Mouse (Mus musculus) neural tube, embryonic 14.5 days (tissue): Measurements from ENCODE around the gene Pla1a. TPM values are rescaled to one million over a fixed set of nuclear protein-coding genes. Genes with fewer than 3 reads are reported as not detected.

ENCODE experiments used
- ATAC-seq: fragments of 200-750 bp; cut with Nextera tagmentation; 2 replicates; pipeline ENCODE4 v1.8.0; 2017; ENCODE audit warnings: low read depth, mild to moderate bottlenecking, moderate TSS enrichment, moderate library complexity
- H3K27ac ChIP-seq: fragments of 300-500 bp; sonication (generic); 2 replicates; pipeline ENCODE4 v1.5.1; 2014; ENCODE audit warnings: low read depth, mild to moderate bottlenecking, control low read depth, low read length, moderate library complexity, mixed read lengths
- H3K27me3 ChIP-seq: fragments of 300-500 bp; sonication (generic); 2 replicates; pipeline ENCODE4 v1.6.1; 2014; ENCODE audit warnings: low read length; ENCODE audit not compliant: control insufficient read depth, insufficient read depth
- H3K36me3 ChIP-seq: fragments of 300-500 bp; sonication (generic); 2 replicates; pipeline ENCODE4 v1.6.1; 2014; ENCODE audit warnings: low read length, mixed read lengths; ENCODE audit not compliant: control insufficient read depth, insufficient read depth
- H3K4me1 ChIP-seq: fragments of 300-500 bp; sonication (generic); 2 replicates; pipeline ENCODE4 v1.6.1; 2014; ENCODE audit warnings: low read length; ENCODE audit not compliant: control insufficient read depth, insufficient read depth
- H3K4me2 ChIP-seq: fragments of 300-500 bp; sonication (generic); 2 replicates; pipeline ENCODE4 v1.6.1; 2014; ENCODE audit warnings: mild to moderate bottlenecking, low read depth, low read length, control low read depth
- H3K4me3 ChIP-seq: fragments of 300-500 bp; sonication (generic); 2 replicates; pipeline ENCODE4 v1.5.1; 2014; ENCODE audit warnings: low read depth, low read length, control low read depth, mixed read lengths
- H3K9ac ChIP-seq: fragments of 300-500 bp; sonication (generic); replicated peaks from 2 replicates; pipeline ENCODE4 v1.6.1; 2014; ENCODE audit warnings: low read depth, mild to moderate bottlenecking, control low read depth, low read length, mixed read lengths
- H3K9me3 ChIP-seq: fragments of 300-500 bp; sonication (generic); 2 replicates; pipeline ENCODE4 v1.6.1; 2016; ENCODE audit warnings: low read length; ENCODE audit not compliant: control insufficient read depth
- WGBS: fragments of 180-500 bp; shearing (Covaris S2); extraction: QIAGEN DNeasy Blood & Tissue Kit; methylation state at CpG from one replicate; pipeline ENCODE4 v1.1.7; 2014; 5-methylcytosine and 5-hydroxymethylcytosine counted together
- polyA plus RNA-seq: library from polyadenylated mRNA; unstranded; fragments of >200 nt; fragmentation: Nextera tagmentation; extraction: Ambion mirVana; gene quantifications from 2 replicates; pipeline ENCODE4 v1.2.1, GENCODE M21; 2014

Gene Pla1a
- polyA plus RNA-seq, 1 experiment from 2014 or later = 0.47 TPM

- Histone ChIP-seq H3K4me1 (no peaks in the 10 kb centered on the region), H3K9me3 (no peaks in the 10 kb centered on the region), H3K4me3 (no peak overlapping the region), H3K27ac (no peak overlapping the region), H3K27me3 (no peaks in the 10 kb centered on the region), H3K4me2 (no peak overlapping the region), H3K9ac (no peak overlapping the region), H3K36me3 (no peaks in the 10 kb centered on the region)
- 94% methylated on average over 5 of the region's 5 CpGs for WGBS
- ATAC-seq = no peak
Measured at GRCm38 (mm10) chr16:38472507-38472873, 39.5 kb upstream of the Pla1a start.

GRCm38 (mm10) chr16:38471697-38472506, 39.0 kb upstream of the Pla1a start:
- no peak for ATAC-seq
- 69% methylated on average over 11 of the region's 11 CpGs for WGBS
- no peaks in the 10 kb centered on the region for H3K9me3 ChIP-seq

GRCm38 (mm10) chr16:38469437-38469836, 36.5 kb upstream of the Pla1a start:
- no peak for ATAC-seq
- H3K4me2 ChIP-seq = no peak overlapping the region

More at GRCm38 (mm10) chr16:38471697-38472506, 39.0 kb upstream of the Pla1a start:
- Histone ChIP-seq H3K27ac (no peak overlapping the region), H3K9ac (no peak overlapping the region), H3K4me2 (no peak overlapping the region), H3K27me3 (no peaks in the 10 kb centered on the region), H3K4me3 (no peak overlapping the region), H3K4me1 (no peaks in the 10 kb centered on the region), H3K36me3 (no peaks in the 10 kb centered on the region)

GRCm38 (mm10) chr16:38468706-38469018, 35.7 kb upstream of the Pla1a start:
- Histone ChIP-seq H3K4me3 (no peak overlapping the region), H3K27ac (no peak overlapping the region), H3K4me1 (no peaks in the 10 kb centered on the region), H3K27me3 (no peaks in the 10 kb centered on the region), H3K9me3 (no peaks in the 10 kb centered on the region), H3K9ac (no peak overlapping the region), H3K4me2 (no peak overlapping the region), H3K36me3 (no peaks in the 10 kb centered on the region)
- ATAC-seq = no peak
- WGBS = 51% methylated on average over 3 of the region's 3 CpGs

More at GRCm38 (mm10) chr16:38469437-38469836, 36.5 kb upstream of the Pla1a start:
- H3K4me3 ChIP-seq = no peak overlapping the region
- no peaks in the 10 kb centered on the region for H3K36me3 ChIP-seq
- no peaks in the 10 kb centered on the region for H3K4me1 ChIP-seq
- WGBS = 77% methylated on average over 8 of the region's 8 CpGs
- no peaks in the 10 kb centered on the region for H3K9me3 ChIP-seq
- no peak overlapping the region for H3K9ac ChIP-seq
- H3K27me3 ChIP-seq = no peaks in the 10 kb centered on the region
- H3K27ac ChIP-seq = no peak overlapping the region

GRCm38 (mm10) chr16:38467917-38468705, 35.2 kb upstream of the Pla1a start:
- Histone ChIP-seq H3K27ac (no peak overlapping the region), H3K4me1 (no peaks in the 10 kb centered on the region), H3K9me3 (no peaks in the 10 kb centered on the region), H3K9ac (no peak overlapping the region), H3K4me2 (no peak overlapping the region), H3K4me3 (no peak overlapping the region), H3K36me3 (no peaks in the 10 kb centered on the region), H3K27me3 (no peaks in the 10 kb centered on the region)
- ATAC-seq = no peak
- WGBS = 81% methylated on average over 8 of the region's 8 CpGs

GRCm38 (mm10) chr16:38467091-38467916, 34.4 kb upstream of the Pla1a start:
- Histone ChIP-seq H3K27ac (no peak overlapping the region), H3K4me3 (no peak overlapping the region), H3K27me3 (no peaks in the 10 kb centered on the region), H3K4me1 (no peaks in the 10 kb centered on the region), H3K4me2 (no peak overlapping the region), H3K9ac (no peak overlapping the region), H3K9me3 (no peaks in the 10 kb centered on the region), H3K36me3 (no peaks in the 10 kb centered on the region)
- no peak for ATAC-seq
- WGBS = 89% methylated on average over 13 of the region's 13 CpGs

- no peaks in the 10 kb centered on the region for H3K9me3 ChIP-seq
- H3K9ac ChIP-seq = no peak overlapping the region
- no peak for ATAC-seq
- WGBS = 83% methylated on average over 4 of the region's 4 CpGs
- no peaks in the 10 kb centered on the region for H3K36me3 ChIP-seq
- H3K4me3 ChIP-seq = no peak overlapping the region
- no peak overlapping the region for H3K27ac ChIP-seq
- no peaks in the 10 kb centered on the region for H3K4me1 ChIP-seq
- no peaks in the 10 kb centered on the region for H3K27me3 ChIP-seq
- no peak overlapping the region for H3K4me2 ChIP-seq
Measured at GRCm38 (mm10) chr16:38466089-38466488, 33.1 kb upstream of the Pla1a start.

- Histone ChIP-seq H3K9me3 (no peaks in the 10 kb centered on the region), H3K27ac (no peak overlapping the region), H3K27me3 (no peaks in the 10 kb centered on the region), H3K4me1 (no peaks in the 10 kb centered on the region), H3K9ac (no peak overlapping the region), H3K4me2 (no peak overlapping the region), H3K36me3 (no peaks in the 10 kb centered on the region), H3K4me3 (no peak overlapping the region)
- 88% methylated on average over 5 of the region's 5 CpGs for WGBS
- no peak for ATAC-seq
Measured at GRCm38 (mm10) chr16:38463305-38463704, 30.4 kb upstream of the Pla1a start.
